Mouse (Mus musculus): ENCODE measurements around the gene Prep.
A peak's percentile ranks its signal among the peaks of the same experiment; 100 is the strongest.
"Not testable (repeated sequence)": the region's sequence is repeated elsewhere in the genome, so short reads cannot be mapped to it uniquely, and the experiment has no call there.

Prep gene

GRCm38 (mm10) chr10:45114462-45114861 is 47.5 kb downstream of the Prep start:
- DNase-seq (ENCODE audit: low spot score in 2 of 2): peak; percentile 40 to 47

- no peak for DNase-seq (ENCODE audit: low spot score in 2 of 2)
Observed at GRCm38 (mm10) chr10:45116832-45117231, 49.8 kb downstream of the Prep start.

GRCm38 (mm10) chr10:45118389-45118788 is 51.4 kb downstream of the Prep start:
- no peak for DNase-seq (ENCODE audit: low spot score in 2 of 2)

- no peak for DNase-seq (ENCODE audit: low spot score in 2 of 2)
Observed at GRCm38 (mm10) chr10:45121637-45122036, 54.6 kb downstream of the Prep start.

GRCm38 (mm10) chr10:45122476-45122875 is 55.5 kb downstream of the Prep start:
- no peak for DNase-seq (ENCODE audit: low spot score in 2 of 2)

- no peak for DNase-seq (ENCODE audit: low spot score in 2 of 2)
Observed at GRCm38 (mm10) chr10:45123011-45123410, 56.0 kb downstream of the Prep start.

- no peak for DNase-seq (ENCODE audit: low spot score in 2 of 2)
Observed at GRCm38 (mm10) chr10:45129105-45129504, 62.1 kb downstream of the Prep start.

- no peak for DNase-seq (ENCODE audit: low spot score in 2 of 2)
Observed at GRCm38 (mm10) chr10:45130004-45130403, 63.0 kb downstream of the Prep start.

- peak; percentile 22 to 69 for DNase-seq (ENCODE audit: low spot score in 2 of 2)
Observed at GRCm38 (mm10) chr10:45132371-45132770, 65.4 kb downstream of the Prep start.

- DNase-seq (ENCODE audit: low spot score in 2 of 2): no peak
Observed at GRCm38 (mm10) chr10:45136806-45137205, 69.8 kb downstream of the Prep start.

GRCm38 (mm10) chr10:45139910-45140309 is 72.9 kb downstream of the Prep start:
- no peak for DNase-seq (ENCODE audit: low spot score in 2 of 2)

GRCm38 (mm10) chr10:45140474-45141212 is 73.6 kb downstream of the Prep start:
- DNase-seq (ENCODE audit: low spot score in 2 of 2): no peak

- DNase-seq (ENCODE audit: low spot score in 2 of 2): no peak
Observed at GRCm38 (mm10) chr10:45142359-45142758, 75.4 kb downstream of the Prep start.

GRCm38 (mm10) chr10:45144038-45144817 is 77.2 kb downstream of the Prep start:
- DNase-seq (ENCODE audit: low spot score in 2 of 2): no peak

- no peak for DNase-seq (ENCODE audit: low spot score in 2 of 2)
Observed at GRCm38 (mm10) chr10:45146821-45147220, 79.8 kb downstream of the Prep start.

- DNase-seq (ENCODE audit: low spot score in 2 of 2): no peak
Observed at GRCm38 (mm10) chr10:45151137-45151536, 84.1 kb downstream of the Prep start.

- no peak for DNase-seq (ENCODE audit: low spot score in 2 of 2)
Observed at GRCm38 (mm10) chr10:45151771-45152692, 85.0 kb downstream of the Prep start.

- DNase-seq (ENCODE audit: low spot score in 2 of 2): no peak
Observed at GRCm38 (mm10) chr10:45154557-45155060, 87.6 kb downstream of the Prep start.

GRCm38 (mm10) chr10:45165851-45166250 is 98.8 kb downstream of the Prep start:
- DNase-seq (ENCODE audit: low spot score in 2 of 2): no peak

GRCm38 (mm10) chr10:45173927-45174326 is 106.9 kb downstream of the Prep start:
- DNase-seq (ENCODE audit: low spot score in 2 of 2): no peak

GRCm38 (mm10) chr10:45174345-45174744 is 107.3 kb downstream of the Prep start:
- no peak for DNase-seq (ENCODE audit: low spot score in 2 of 2)

- DNase-seq (ENCODE audit: low spot score in 2 of 2): not testable (repeated sequence)
Observed at GRCm38 (mm10) chr10:45177798-45178197, 110.8 kb downstream of the Prep start, which contains the start of gene Popdc3. TSS of gene Popdc3 (plus strand) at chr10:45178098.

Data from thymus, postnatal 10 days (tissue).